Mouse (Mus musculus) embryo, embryonic 9.5 days (tissue): ENCODE measurements around the gene Olfr1263.

Experiments used
- DNase-seq: peaks from one replicate; pipeline ENCODE4 v3.0.0-alpha.2; 2017; ENCODE audit errors: extremely low spot score

The Olfr1263 gene

DNA sequence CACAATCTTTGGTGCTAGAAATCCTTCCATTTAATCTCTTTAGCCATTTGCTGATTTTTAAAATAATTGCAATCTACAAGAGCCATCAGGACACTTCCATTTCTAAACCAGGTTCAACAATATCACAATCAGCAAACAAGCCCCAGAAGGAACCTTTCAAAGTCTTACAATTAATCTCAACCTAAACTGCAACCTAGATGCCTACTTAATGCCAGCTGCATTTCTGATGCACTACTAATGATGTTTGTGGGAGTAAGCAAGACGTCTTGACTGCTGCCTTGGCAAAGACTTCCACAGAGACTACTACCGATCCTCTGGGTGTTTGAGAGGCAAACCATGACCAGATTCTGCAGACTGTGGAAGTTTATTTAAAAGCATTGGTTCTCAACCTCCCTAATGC, at the start of gene Olfr1263:
Gene Olfr1263 (plus strand): TSS at position 301 of the 400 bp plus-strand sequence.
- no peak for DNase-seq

DNA sequence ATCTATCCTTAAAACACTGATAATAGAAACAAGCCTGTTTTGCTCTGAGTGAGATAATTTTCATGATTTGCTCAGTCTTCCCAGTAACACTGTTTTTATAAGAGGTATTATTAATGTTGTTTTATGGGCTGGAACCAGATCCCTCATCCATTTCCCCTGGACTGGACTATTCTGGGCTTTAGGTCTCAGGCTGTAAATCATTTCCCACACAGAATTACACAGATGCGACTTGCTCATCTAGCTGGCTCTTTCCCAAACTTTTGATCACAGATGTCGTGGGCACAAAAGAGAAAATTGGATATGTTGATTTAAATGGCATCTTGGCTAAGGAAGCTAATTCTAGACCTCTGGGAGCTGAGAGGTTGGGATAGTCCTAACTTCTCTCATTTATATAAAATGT, 37.7 kb upstream of the Olfr1263 start, which contains the start of gene Olfr1260:
Gene Olfr1260 (plus strand): TSS at position 157 of the 400 bp plus-strand sequence.
- DNase-seq: no peak

DNA sequence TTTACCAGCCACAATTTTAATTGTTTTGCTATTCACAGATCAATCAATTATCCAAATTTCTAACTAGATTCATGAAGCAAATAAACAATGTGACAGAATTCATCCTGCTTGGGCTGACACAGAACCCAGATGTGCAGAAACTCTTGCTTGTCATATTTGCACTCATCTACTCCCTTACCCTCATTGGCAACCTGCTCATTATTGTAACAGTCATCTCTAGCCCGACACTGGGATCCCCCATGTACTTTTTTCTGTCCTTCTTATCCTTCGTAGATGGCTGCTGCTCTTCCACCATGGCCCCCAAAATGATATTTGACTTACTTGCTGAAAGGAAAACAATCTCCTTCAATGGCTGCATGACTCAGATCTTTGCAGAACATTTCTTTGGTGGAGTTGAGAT, 34.2 kb upstream of the Olfr1263 start:
- DNase-seq: no peak

DNA sequence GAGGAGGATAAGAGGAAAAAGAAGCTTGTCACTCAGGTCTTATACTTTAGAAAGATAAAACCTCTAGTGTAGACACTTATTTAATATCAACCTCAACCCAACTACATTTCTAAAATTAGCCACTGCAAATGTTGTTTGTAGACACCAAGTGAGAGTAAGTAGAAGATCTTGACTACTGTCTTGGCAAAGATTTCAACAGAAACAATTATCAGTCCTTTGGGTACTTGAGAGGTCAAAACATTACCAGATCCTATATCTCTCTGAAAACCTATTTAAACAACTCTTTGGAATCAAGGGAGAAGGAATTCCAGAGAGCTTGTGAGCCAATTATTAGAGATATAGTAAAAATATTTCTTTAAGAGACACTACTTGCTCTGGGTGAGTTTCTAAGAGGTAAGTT, 21.0 kb upstream of the Olfr1263 start, which contains the start of gene Olfr1261:
Gene Olfr1261 (plus strand): TSS at position 301 of the 400 bp plus-strand sequence.
- no peak for DNase-seq

DNA sequence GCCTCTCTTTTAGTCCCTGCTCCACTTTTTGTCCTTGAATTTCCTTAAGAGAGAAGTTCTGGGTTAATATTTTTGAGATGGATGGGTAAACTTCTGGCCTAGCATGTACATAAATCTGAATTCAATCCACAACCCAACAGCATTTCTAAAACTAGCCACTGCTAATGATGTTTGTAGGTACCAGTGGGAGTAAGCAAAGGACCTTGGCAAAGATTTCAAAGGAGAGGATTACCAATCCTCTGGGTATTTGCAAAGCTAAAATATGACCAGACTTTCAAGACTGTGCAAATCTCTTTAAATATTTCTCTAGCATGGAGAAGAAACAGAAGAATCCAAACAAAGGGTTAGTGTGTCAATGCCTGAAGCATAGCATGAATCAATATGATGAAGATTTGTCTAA, 12.1 kb upstream of the Olfr1263 start, which contains the start of gene Olfr1262:
Gene Olfr1262 (plus strand): TSS at position 301 of the 400 bp plus-strand sequence.
- DNase-seq: no peak

DNA sequence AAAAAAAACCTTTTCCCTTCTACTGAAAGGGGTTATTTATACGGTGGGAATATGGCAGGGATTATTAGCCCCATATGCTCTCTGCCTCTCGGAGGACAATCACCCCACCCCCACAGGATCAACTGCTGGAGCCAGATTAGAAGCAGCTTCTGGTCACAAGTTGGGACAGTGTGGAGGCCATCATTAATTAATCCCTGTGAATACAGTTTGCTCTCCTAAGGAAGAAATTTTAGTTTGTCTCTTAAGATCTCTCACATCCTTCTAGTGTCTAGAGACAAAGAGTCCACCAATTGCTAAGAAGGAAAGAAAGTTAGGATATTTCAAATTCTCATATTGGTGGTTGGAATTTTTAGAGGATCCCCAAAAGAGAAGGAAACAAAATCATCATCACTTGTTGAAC, 13.5 kb downstream of the Olfr1263 start, which contains the start of gene Olfr1264:
Gene Olfr1264 (minus strand): TSS at position 101 of the 400 bp plus-strand sequence.
- DNase-seq: no peak

DNA sequence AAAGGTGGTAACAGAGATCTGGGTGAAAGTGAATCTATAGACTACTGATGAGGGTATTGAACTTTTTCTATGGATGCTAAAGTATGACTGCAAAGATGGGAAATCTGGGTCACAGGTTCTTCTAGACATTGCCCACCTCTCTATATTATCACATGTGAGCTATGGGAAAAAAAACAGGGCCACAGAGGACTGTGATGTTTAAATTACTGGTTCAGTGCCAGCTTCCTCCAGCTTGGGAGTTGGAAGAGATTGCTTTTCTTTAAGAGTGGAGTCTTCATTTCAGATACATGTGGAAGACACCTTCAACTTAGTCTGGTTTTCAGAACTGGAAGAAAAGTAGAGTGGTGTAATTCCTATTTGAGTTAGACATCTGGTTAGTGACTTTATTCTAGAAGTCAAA, 23.1 kb downstream of the Olfr1263 start, which contains the start of gene Olfr1265:
Gene Olfr1265 (plus strand): TSS at position 301 of the 400 bp plus-strand sequence.
- no peak for DNase-seq

DNA sequence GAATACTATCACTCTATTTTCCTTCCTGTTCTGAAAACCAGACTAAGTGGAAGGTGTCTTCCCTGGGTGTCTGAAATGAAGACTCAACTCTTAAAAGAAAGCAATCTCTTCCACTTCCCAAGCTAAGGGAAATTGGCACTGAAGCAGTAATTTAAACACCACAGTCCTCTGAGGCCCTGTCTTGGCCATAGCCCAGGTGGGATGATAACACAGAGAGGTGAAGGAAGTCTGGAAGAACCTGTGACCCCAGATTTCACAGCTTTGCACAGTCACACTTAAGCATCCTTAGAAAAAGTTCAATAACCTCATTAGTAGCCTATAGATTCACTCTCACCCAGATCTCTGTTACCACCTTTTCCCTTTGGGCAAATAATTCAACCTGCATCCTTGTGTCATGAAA, 51.6 kb downstream of the Olfr1263 start, which contains the start of gene Olfr140:
Gene Olfr140 (minus strand): TSS at position 101 of the 400 bp plus-strand sequence.
- no peak for DNase-seq
